Mouse (Mus musculus): ENCODE results near the gene Lmo2. TPM values are rescaled to one million over a fixed set of nuclear protein-coding genes. Genes with fewer than 3 reads are reported as not detected.
A peak's percentile ranks its signal among the peaks of the same experiment; 100 is the strongest.

Lmo2 gene
- total and polyA plus RNA-seq, 3 experiments = 119 to 255 (median 184) TPM

DNA sequence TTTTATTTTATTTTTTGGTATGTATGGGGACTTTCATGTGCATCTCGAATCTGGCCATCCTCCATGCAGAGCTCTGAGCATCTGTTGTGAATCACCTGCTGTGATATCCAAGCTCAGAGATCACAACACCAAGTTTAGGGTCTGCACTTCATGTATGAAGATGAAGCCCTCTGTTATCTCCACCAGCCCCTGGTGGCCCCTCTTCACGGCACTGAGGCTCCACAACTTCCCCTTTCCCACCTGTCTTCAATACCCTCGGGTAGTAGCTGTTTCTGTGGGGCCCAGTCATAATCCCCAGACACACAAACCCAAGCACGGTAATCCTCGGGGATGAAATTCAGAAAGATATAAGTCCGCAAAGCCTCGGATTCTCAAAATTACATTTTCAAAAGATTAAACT lies 65.3 kb downstream of the Lmo2 start:
- TF ChIP-seq GATA2 (IDR thresholded peaks at IDR 0.05; ENCODE audit: borderline replicate concordance, low read depth, low read length) (no peak), TAL1 (conservative IDR thresholded peaks at IDR 0.05; ENCODE audit: low read depth, low read length) (no peak), POLR2AphosphoS5 (IDR thresholded peaks at IDR 0.05; ENCODE audit: insufficient replicate concordance, low read depth, low read length) (no peak), CTCF (IDR thresholded peaks at IDR 0.05; ENCODE audit: low read depth, low read length) (no peak), GATA1 (IDR thresholded peaks at IDR 0.05; ENCODE audit: borderline replicate concordance, low read length) (no peak)
- Histone ChIP-seq H3K27me3 (ENCODE audit: insufficient read depth, low read length) (peaks cover 10% of the 10 kb centered on the region), H3K4me1 (ENCODE audit: insufficient read depth, low read depth, low read length) (peaks cover 15% of the 10 kb centered on the region), H3K4me3 (ENCODE audit: low read depth, low read length) (no peak overlapping the region), H3K9me3 (replicated peaks) (0 out of 2 replicates have a peak, but pooled peaks cover 3% of the 10 kb centered on the region), H3K36me3 (replicated peaks) (no peaks in the 10 kb centered on the region)
- DNase-seq (ENCODE audit: low spot score) (peak; percentile 21), ATAC-seq (ENCODE audit: extremely low read depth, insufficient number of reproducible peaks, low FRiP score, poor library complexity, severe bottlenecking) (no peak)

- Histone ChIP-seq H3K4me3 (ENCODE audit: low read depth, low read length) (no peak overlapping the region), H3K4me1 (ENCODE audit: insufficient read depth, low read depth, low read length) (peaks cover 23% of the 10 kb centered on the region), H3K36me3 (replicated peaks) (no peaks in the 10 kb centered on the region), H3K27me3 (ENCODE audit: insufficient read depth, low read length) (peaks cover 5% of the 10 kb centered on the region), H3K9me3 (replicated peaks) (0 out of 2 replicates have a peak, but pooled peaks cover 3% of the 10 kb centered on the region)
- TF ChIP-seq TAL1 (conservative IDR thresholded peaks at IDR 0.05; ENCODE audit: low read depth, low read length) = no peak
- TF ChIP-seq GATA1 (IDR thresholded peaks at IDR 0.05; ENCODE audit: borderline replicate concordance, low read length) = no peak
- no peak for TF ChIP-seq POLR2AphosphoS5 (IDR thresholded peaks at IDR 0.05; ENCODE audit: insufficient replicate concordance, low read depth, low read length)
- no peak for TF ChIP-seq CTCF (IDR thresholded peaks at IDR 0.05; ENCODE audit: low read depth, low read length)
- no peak for TF ChIP-seq GATA2 (IDR thresholded peaks at IDR 0.05; ENCODE audit: borderline replicate concordance, low read depth, low read length)
- no peak for DNase-seq (ENCODE audit: low spot score)
- no peak for ATAC-seq (ENCODE audit: extremely low read depth, insufficient number of reproducible peaks, low FRiP score, poor library complexity, severe bottlenecking)
Measured at GRCm38 (mm10) chr2:104024656-104025055, 66.9 kb downstream of the Lmo2 start.

- Histone ChIP-seq H3K27me3 (ENCODE audit: insufficient read depth, low read length) (no peaks in the 10 kb centered on the region), H3K4me3 (ENCODE audit: low read depth, low read length) (peak within 1 kb of the TSS; percentile 99), H3K9me3 (replicated peaks) (0 out of 2 replicates have a peak, but pooled peaks cover 3% of the 10 kb centered on the region), H3K4me1 (ENCODE audit: insufficient read depth, low read depth, low read length) (peaks cover 37% of the 10 kb centered on the region), H3K36me3 (replicated peaks) (peaks cover 25% of the 10 kb centered on the region)
- peak; percentile 94 for DNase-seq (ENCODE audit: low spot score)
- ATAC-seq (ENCODE audit: extremely low read depth, insufficient number of reproducible peaks, low FRiP score, poor library complexity, severe bottlenecking) = peak; percentile 78
- TF ChIP-seq CTCF (IDR thresholded peaks at IDR 0.05; ENCODE audit: low read depth, low read length) (no peak), GATA2 (IDR thresholded peaks at IDR 0.05; ENCODE audit: borderline replicate concordance, low read depth, low read length) (no peak), GATA1 (IDR thresholded peaks at IDR 0.05; ENCODE audit: borderline replicate concordance, low read length) (no peak), TAL1 (conservative IDR thresholded peaks at IDR 0.05; ENCODE audit: low read depth, low read length) (no peak), POLR2AphosphoS5 (IDR thresholded peaks at IDR 0.05; ENCODE audit: insufficient replicate concordance, low read depth, low read length) (no peak)
Measured at GRCm38 (mm10) chr2:104027458-104028138, 69.8 kb downstream of the Lmo2 start, which contains the start of gene Fbxo3. TSS of gene Fbxo3 (plus strand) at chr2:104027721.

DNA sequence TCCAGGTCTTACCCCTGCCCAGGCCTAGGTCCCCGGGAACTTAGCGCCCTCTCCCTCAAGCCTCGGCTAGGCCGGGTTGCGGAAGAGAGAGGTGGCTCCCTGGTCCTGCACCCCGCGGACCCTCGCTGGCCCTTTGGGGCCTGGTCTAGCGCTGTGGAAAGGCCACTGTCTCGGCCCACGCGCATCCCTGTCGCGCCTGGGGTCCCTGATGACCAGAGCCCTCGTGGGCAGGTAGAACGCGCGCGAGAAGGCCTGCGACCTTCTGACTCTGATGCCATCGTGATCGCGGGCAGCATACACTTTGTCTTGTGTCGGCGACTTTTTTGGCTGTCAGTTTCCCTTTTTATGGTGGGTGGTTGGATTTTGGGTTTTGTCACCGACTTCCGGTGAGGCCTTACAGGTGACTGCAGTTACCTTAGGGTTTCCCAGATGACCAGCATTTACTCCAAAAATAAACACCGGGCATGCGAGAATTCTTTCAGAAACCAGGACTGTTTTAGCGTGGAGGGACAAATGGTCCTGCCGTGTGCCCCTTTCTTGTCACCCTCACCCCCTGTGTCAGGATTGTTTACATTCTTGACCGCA lies 70.4 kb downstream of the Lmo2 start, which contains the start of gene 4931422A03Rik:
TSS of gene 4931422A03Rik (minus strand) at position 223 of the 585 bp plus-strand sequence.
- no peak for DNase-seq (ENCODE audit: low spot score)
- H3K36me3 ChIP-seq (replicated peaks) = peaks cover 30% of the 10 kb centered on the region
- no peak for ATAC-seq (ENCODE audit: extremely low read depth, insufficient number of reproducible peaks, low FRiP score, poor library complexity, severe bottlenecking)
- peak within 1 kb of the TSS; percentile 99 for H3K4me3 ChIP-seq (ENCODE audit: low read depth, low read length)
- TF ChIP-seq CTCF (IDR thresholded peaks at IDR 0.05; ENCODE audit: low read depth, low read length) (no peak), TAL1 (conservative IDR thresholded peaks at IDR 0.05; ENCODE audit: low read depth, low read length) (no peak), GATA2 (IDR thresholded peaks at IDR 0.05; ENCODE audit: borderline replicate concordance, low read depth, low read length) (no peak), POLR2AphosphoS5 (IDR thresholded peaks at IDR 0.05; ENCODE audit: insufficient replicate concordance, low read depth, low read length) (no peak), GATA1 (IDR thresholded peaks at IDR 0.05; ENCODE audit: borderline replicate concordance, low read length) (no peak)
- no peaks in the 10 kb centered on the region for H3K27me3 ChIP-seq (ENCODE audit: insufficient read depth, low read length)
- H3K4me1 ChIP-seq (ENCODE audit: insufficient read depth, low read depth, low read length) = peaks cover 31% of the 10 kb centered on the region
- H3K9me3 ChIP-seq (replicated peaks) = 0 out of 2 replicates have a peak, but pooled peaks cover 3% of the 10 kb centered on the region

DNA sequence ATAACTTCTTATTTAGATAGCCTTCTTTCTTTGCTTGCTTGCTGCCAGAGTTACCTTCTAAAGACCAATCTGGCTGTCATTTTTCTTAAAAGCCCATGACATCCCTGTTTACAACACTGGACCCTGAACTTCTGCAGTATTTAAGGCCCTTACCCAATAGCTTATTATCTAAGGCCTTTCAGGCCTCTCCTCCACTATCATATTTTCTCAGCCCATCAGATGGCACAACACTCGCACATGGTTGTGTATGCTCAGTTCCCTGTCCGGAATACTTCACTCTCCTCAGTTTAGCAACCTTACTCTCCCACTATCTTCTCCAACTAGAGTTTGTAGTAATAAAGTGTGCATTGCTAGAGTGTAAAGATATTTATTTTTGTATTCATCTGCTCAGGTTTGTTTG lies 71.3 kb downstream of the Lmo2 start:
- Histone ChIP-seq H3K36me3 (replicated peaks) (peaks cover 37% of the 10 kb centered on the region), H3K4me3 (ENCODE audit: low read depth, low read length) (peak overlapping the region; percentile 99), H3K4me1 (ENCODE audit: insufficient read depth, low read depth, low read length) (peaks cover 31% of the 10 kb centered on the region), H3K27me3 (ENCODE audit: insufficient read depth, low read length) (no peaks in the 10 kb centered on the region), H3K9me3 (replicated peaks) (0 out of 2 replicates have a peak, but pooled peaks cover under 1% of the 10 kb centered on the region)
- TF ChIP-seq POLR2AphosphoS5 (IDR thresholded peaks at IDR 0.05; ENCODE audit: insufficient replicate concordance, low read depth, low read length) (no peak), CTCF (IDR thresholded peaks at IDR 0.05; ENCODE audit: low read depth, low read length) (no peak), TAL1 (conservative IDR thresholded peaks at IDR 0.05; ENCODE audit: low read depth, low read length) (no peak)
- ATAC-seq (ENCODE audit: extremely low read depth, insufficient number of reproducible peaks, low FRiP score, poor library complexity, severe bottlenecking) (no peak), DNase-seq (ENCODE audit: low spot score) (no peak)

DNA sequence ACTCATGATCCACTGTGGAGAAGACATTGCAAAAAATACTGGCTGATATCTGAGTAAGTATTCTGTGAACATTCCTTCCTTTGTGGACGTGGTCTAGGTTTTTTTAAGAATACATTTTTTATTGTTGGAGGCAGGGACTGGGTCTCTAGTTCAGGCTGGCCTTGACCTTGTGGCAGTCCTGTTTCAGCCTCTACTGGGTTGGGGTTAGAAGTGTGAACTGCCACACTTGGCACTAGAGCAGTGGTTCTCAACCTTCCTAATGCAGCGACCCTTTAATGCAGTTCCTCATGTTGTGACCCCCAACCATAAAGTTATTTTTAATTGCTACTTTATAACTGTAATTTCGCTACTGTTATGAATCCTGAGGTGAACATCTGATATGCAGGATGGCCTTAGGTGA lies 72.6 kb downstream of the Lmo2 start:
- peaks cover 31% of the 10 kb centered on the region for H3K4me1 ChIP-seq (ENCODE audit: insufficient read depth, low read depth, low read length)
- ATAC-seq (ENCODE audit: extremely low read depth, insufficient number of reproducible peaks, low FRiP score, poor library complexity, severe bottlenecking) (no peak), DNase-seq (ENCODE audit: low spot score) (no peak)
- no peaks in the 10 kb centered on the region for H3K9me3 ChIP-seq (replicated peaks)
- no peaks in the 10 kb centered on the region for H3K27me3 ChIP-seq (ENCODE audit: insufficient read depth, low read length)
- no peak overlapping the region for H3K4me3 ChIP-seq (ENCODE audit: low read depth, low read length)
- TF ChIP-seq TAL1 (conservative IDR thresholded peaks at IDR 0.05; ENCODE audit: low read depth, low read length) = no peak
- no peak for TF ChIP-seq GATA1 (IDR thresholded peaks at IDR 0.05; ENCODE audit: borderline replicate concordance, low read length)
- peaks cover 49% of the 10 kb centered on the region for H3K36me3 ChIP-seq (replicated peaks)

Other genes starting within 250 kb of the Lmo2 start
- gene Nat10, start 196.7 kb upstream of the Lmo2 start, total RNA-seq (2014; fragmentation: Nextera tagmentation) = 68.1 and 97.4 TPM in 2 replicates
- 68.0 and 72.4 TPM in 2 replicates for gene Nat10, start 196.7 kb upstream of the Lmo2 start, total RNA-seq (2017)
- gene Nat10, start 196.7 kb upstream of the Lmo2 start, polyA plus RNA-seq (2012) = 21.8 and 29.8 TPM in 2 replicates
- gene Caprin1, start 160.3 kb upstream of the Lmo2 start, total RNA-seq (2014; fragmentation: Nextera tagmentation) = 570 and 643 TPM in 2 replicates
- gene Caprin1, start 160.3 kb upstream of the Lmo2 start, total RNA-seq (2017) = 460 and 513 TPM in 2 replicates
- gene Caprin1, start 160.3 kb upstream of the Lmo2 start, polyA plus RNA-seq (2012) = 203 and 210 TPM in 2 replicates
- gene Fbxo3, start 69.7 kb downstream of the Lmo2 start, total RNA-seq (2014; fragmentation: Nextera tagmentation) = 113 and 126 TPM in 2 replicates
- 76.4 and 79.5 TPM in 2 replicates for gene Fbxo3, start 69.7 kb downstream of the Lmo2 start, total RNA-seq (2017)
- 9.4 and 12.6 TPM in 2 replicates for gene Fbxo3, start 69.7 kb downstream of the Lmo2 start, polyA plus RNA-seq (2012)
- gene 4931422A03Rik, start 70.4 kb downstream of the Lmo2 start, total RNA-seq (2014; fragmentation: Nextera tagmentation) = not detected in 2 replicates
- gene 4931422A03Rik, start 70.4 kb downstream of the Lmo2 start, total RNA-seq (2017) = 0.12 and 0.38 TPM in 2 replicates
- not detected in 2 replicates for gene 4931422A03Rik, start 70.4 kb downstream of the Lmo2 start, polyA plus RNA-seq (2012)
- not detected in 2 replicates for gene Gm10912, start 107.8 kb downstream of the Lmo2 start, total RNA-seq (2014; fragmentation: Nextera tagmentation)
- 0.27 and 0.29 TPM in 2 replicates for gene Gm10912, start 107.8 kb downstream of the Lmo2 start, total RNA-seq (2017)
- gene Gm10912, start 107.8 kb downstream of the Lmo2 start, polyA plus RNA-seq (2012) = not detected in 2 replicates
- gene Gm10799, start 110.6 kb downstream of the Lmo2 start, total RNA-seq (2014; fragmentation: Nextera tagmentation) = not detected in 2 replicates
- gene Gm10799, start 110.6 kb downstream of the Lmo2 start, total RNA-seq (2017) = not detected in 2 replicates
- gene Gm10799, start 110.6 kb downstream of the Lmo2 start, polyA plus RNA-seq (2012) = not detected in 2 replicates
- gene Cd59b, start 111.9 kb downstream of the Lmo2 start, total RNA-seq (2014; fragmentation: Nextera tagmentation) = not detected in 2 replicates
- 0.87 TPM in 1 of 2 replicates, not detected in the other for gene Cd59b, start 111.9 kb downstream of the Lmo2 start, total RNA-seq (2017)
- not detected in 2 replicates for gene Cd59b, start 111.9 kb downstream of the Lmo2 start, polyA plus RNA-seq (2012)
- gene Cd59a, start 137.8 kb downstream of the Lmo2 start, total RNA-seq (2014; fragmentation: Nextera tagmentation) = 4.4 and 4.9 TPM in 2 replicates
- gene Cd59a, start 137.8 kb downstream of the Lmo2 start, total RNA-seq (2017) = 0.58 and 1.7 TPM in 2 replicates
- 0.07 and 0.10 TPM in 2 replicates for gene Cd59a, start 137.8 kb downstream of the Lmo2 start, polyA plus RNA-seq (2012)
- not detected in 2 replicates for gene A930018P22Rik, start 164.8 kb downstream of the Lmo2 start, total RNA-seq (2014; fragmentation: Nextera tagmentation)
- gene A930018P22Rik, start 164.8 kb downstream of the Lmo2 start, total RNA-seq (2017) = not detected in 2 replicates
- not detected in 2 replicates for gene A930018P22Rik, start 164.8 kb downstream of the Lmo2 start, polyA plus RNA-seq (2012)

All from G1E (cell line).